Mouse (Mus musculus): ENCODE results near the gene Gm49378.

DNA sequence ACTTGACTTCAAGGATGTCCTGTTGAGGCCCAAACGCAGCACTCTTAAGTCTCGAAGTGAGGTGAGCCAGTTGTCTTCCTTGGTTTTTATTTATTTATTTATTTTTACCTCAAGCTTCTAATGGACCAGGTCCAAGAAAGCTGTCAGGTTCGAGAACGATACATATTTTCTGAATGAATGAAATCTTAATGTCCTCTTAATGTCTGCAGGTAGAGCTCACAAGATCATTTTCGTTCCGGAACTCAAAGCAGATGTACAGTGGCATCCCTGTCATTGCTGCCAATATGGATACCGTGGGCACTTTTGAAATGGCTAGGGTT, 35.0 kb upstream of the Gm49378 start:
- TF ChIP-seq CTCF (IDR thresholded peaks at IDR 0.05; ENCODE audit: control insufficient read depth, insufficient read depth, insufficient read length) = no peak
- TF ChIP-seq MYOD1 (IDR thresholded peaks at IDR 0.05; ENCODE audit: control insufficient read depth, insufficient read length, low read depth) = no peak
- no peak for TF ChIP-seq MYOG (IDR thresholded peaks at IDR 0.05; ENCODE audit: control insufficient read depth, extremely low read depth, insufficient read length)
- no peak for TF ChIP-seq USF1 (IDR thresholded peaks at IDR 0.05; ENCODE audit: low read depth)

Data from C2C12 (cell line).